Mouse (Mus musculus) lung, postnatal 0 days (tissue): ENCODE results near the gene Ldha. TPM values are rescaled to one million over a fixed set of nuclear protein-coding genes. Genes with fewer than 3 reads are reported as not detected.

Experiments used
- ATAC-seq: fragments of 200-750 bp; cut with Nextera tagmentation; 2 replicates; pipeline ENCODE4 v1.8.0; 2017; ENCODE audit warnings: moderate library complexity
- DNase-seq: peaks from one replicate; pipeline ENCODE4 v3.0.0-alpha.2; 2016; ENCODE audit warnings: low spot score
- H3K27ac ChIP-seq: fragments of 300-500 bp; sonication (generic); 2 replicates; pipeline ENCODE4 v1.5.1; 2014; ENCODE audit warnings: antibody characterized with exemption, mild to moderate bottlenecking, low read length, mixed read lengths
- H3K27me3 ChIP-seq: fragments of 300-500 bp; sonication (generic); replicated peaks from 2 replicates; pipeline ENCODE4 v1.6.1; 2014; ENCODE audit warnings: low read length, mixed read lengths; ENCODE audit not compliant: insufficient read depth
- H3K36me3 ChIP-seq: fragments of 300-500 bp; sonication (generic); 2 replicates; pipeline ENCODE4 v1.6.1; 2014; ENCODE audit warnings: low read length, mixed read lengths; ENCODE audit not compliant: insufficient read depth
- H3K4me1 ChIP-seq: fragments of 300-500 bp; sonication (generic); 2 replicates; pipeline ENCODE4 v1.6.1; 2014; ENCODE audit warnings: antibody characterized with exemption, low read depth, low read length, mixed read lengths; ENCODE audit not compliant: insufficient read depth
- H3K4me2 ChIP-seq: fragments of 300-500 bp; sonication (generic); replicated peaks from 2 replicates; pipeline ENCODE4 v1.6.1; 2014; ENCODE audit warnings: low read depth, mild to moderate bottlenecking, low read length, moderate library complexity, mixed read lengths
- H3K4me3 ChIP-seq: fragments of 300-500 bp; sonication (generic); 2 replicates; pipeline ENCODE4 v1.5.1; 2014; ENCODE audit warnings: low read depth, low read length
- H3K9ac ChIP-seq: fragments of 300-500 bp; sonication (generic); replicated peaks from 2 replicates; pipeline ENCODE4 v1.6.1; 2014; ENCODE audit warnings: low read depth, mild to moderate bottlenecking
- H3K9me3 ChIP-seq: fragments of 300-500 bp; sonication (generic); 2 replicates; pipeline ENCODE4 v1.6.1; 2016; ENCODE audit warnings: low read length, mixed read lengths
- CTCF ChIP-seq: IDR thresholded peaks from 2 replicates; pipeline ENCODE4 v1.5.1; 2016; ENCODE audit warnings: antibody characterized with exemption, mild to moderate bottlenecking
- EP300 ChIP-seq: IDR thresholded peaks from 2 replicates; pipeline ENCODE4 v1.6.1; 2016; ENCODE audit warnings: antibody characterized with exemption, mild to moderate bottlenecking, control low read depth
- WGBS: fragments of 180-500 bp; shearing (Covaris S2); extraction: QIAGEN DNeasy Blood & Tissue Kit; methylation state at CpG from one replicate; pipeline ENCODE4 v1.1.7; 2014; 5-methylcytosine and 5-hydroxymethylcytosine counted together
- polyA plus RNA-seq: library from polyadenylated mRNA; unstranded; fragments of >200 nt; fragmentation: Nextera tagmentation; extraction: Ambion mirVana; gene quantifications from 2 replicates; pipeline ENCODE4 v1.2.1, GENCODE M21; 2015

The Ldha gene
- polyA plus RNA-seq, 1 experiment from 2014 or later = 589 TPM

GRCm38 (mm10) chr7:46883304-46883703 is 42.0 kb downstream of the Ldha start:
- Histone ChIP-seq H3K9ac (no peak overlapping the region), H3K9me3 (no peaks in the 10 kb centered on the region), H3K27me3 (no peaks in the 10 kb centered on the region), H3K4me1 (no peaks in the 10 kb centered on the region), H3K4me2 (no peak overlapping the region), H3K4me3 (no peak overlapping the region), H3K27ac (no peak overlapping the region), H3K36me3 (peaks cover 3% of the 10 kb centered on the region; the same call in 1 of the 2 replicates)
- ATAC-seq (no peak), DNase-seq (no peak)
- TF ChIP-seq CTCF (no peak), EP300 (no peak)
- WGBS = 68% methylated on average over 3 of the region's 3 CpGs

- Histone ChIP-seq H3K9ac (no peak overlapping the region), H3K9me3 (no peaks in the 10 kb centered on the region), H3K27me3 (no peaks in the 10 kb centered on the region), H3K4me1 (no peaks in the 10 kb centered on the region), H3K4me2 (no peak overlapping the region), H3K4me3 (no peak overlapping the region), H3K27ac (no peak overlapping the region), H3K36me3 (peaks cover 44% of the 10 kb centered on the region)
- ATAC-seq (no peak), DNase-seq (no peak)
- TF ChIP-seq EP300 (no peak), CTCF (no peak)
- 75% methylated on average over 3 of the region's 3 CpGs for WGBS
Observed at GRCm38 (mm10) chr7:46895511-46895910, 54.2 kb downstream of the Ldha start.

GRCm38 (mm10) chr7:46899343-46899742 is 58.1 kb downstream of the Ldha start:
- H3K27ac ChIP-seq = no peak overlapping the region
- H3K4me1 ChIP-seq = no peaks in the 10 kb centered on the region
- no peak overlapping the region for H3K4me2 ChIP-seq
- TF ChIP-seq CTCF (no peak), EP300 (no peak)
- DNase-seq = no peak
- H3K36me3 ChIP-seq = peaks cover 44% of the 10 kb centered on the region
- H3K27me3 ChIP-seq = no peaks in the 10 kb centered on the region
- no peak for ATAC-seq
- WGBS = 71% methylated on average over 3 of the region's 3 CpGs
- H3K9ac ChIP-seq = no peak overlapping the region
- H3K9me3 ChIP-seq = no peaks in the 10 kb centered on the region
- no peak overlapping the region for H3K4me3 ChIP-seq

Other genes with a start within 250 kb of the Ldha start
- 7.2 and 8.3 TPM in 2 replicates for gene Sergef, start 201.7 kb upstream of the Ldha start, polyA plus RNA-seq
- gene Tph1, start 168.9 kb upstream of the Ldha start, polyA plus RNA-seq = 0.27 and 0.32 TPM in 2 replicates
- gene Saal1, start 130.8 kb upstream of the Ldha start, polyA plus RNA-seq = 9.5 and 11.1 TPM in 2 replicates
- 34.2 and 98.7 TPM in 2 replicates for gene Saa3, start 125.8 kb upstream of the Ldha start, polyA plus RNA-seq
- not detected in 2 replicates for gene Saa4, start 108.9 kb upstream of the Ldha start, polyA plus RNA-seq
- 0.65 and 0.69 TPM in 2 replicates for gene Saa1, start 98.5 kb upstream of the Ldha start, polyA plus RNA-seq
- 1.0 TPM in 1 of 2 replicates, not detected in the other for gene Saa2, start 89.7 kb upstream of the Ldha start, polyA plus RNA-seq
- 12.7 and 13.7 TPM in 2 replicates for gene Hps5, start 45.4 kb upstream of the Ldha start, polyA plus RNA-seq
- 29.1 and 30.6 TPM in 2 replicates for gene Gtf2h1, start 45.4 kb upstream of the Ldha start, polyA plus RNA-seq
- gene Ldhc, start 19.7 kb downstream of the Ldha start, polyA plus RNA-seq = 0.11 TPM in 1 of 2 replicates, not detected in the other
- 134 and 150 TPM in 2 replicates for gene Tsg101, start 78.5 kb downstream of the Ldha start, polyA plus RNA-seq
- gene Uevld, start 117.1 kb downstream of the Ldha start, polyA plus RNA-seq = 4.1 and 6.0 TPM in 2 replicates
- not detected in 2 replicates for gene Gm9999, start 142.1 kb downstream of the Ldha start, polyA plus RNA-seq
- 13.1 and 14.9 TPM in 2 replicates for gene Spty2d1, start 166.9 kb downstream of the Ldha start, polyA plus RNA-seq
- 36.2 and 36.5 TPM in 2 replicates for gene Tmem86a, start 209.1 kb downstream of the Ldha start, polyA plus RNA-seq